8 mouse cellular contexts compared by ENCODE assay signal in genomic region chr10:4347136-4347492, GRCm38 (mm10). TPM values are rescaled to one million over a fixed set of nuclear protein-coding genes. Genes with fewer than 3 reads are reported as not detected.
DNase-seq lines count a peak whose midpoint lies in the region; ATAC-seq lines count a peak whose summit lies in the region.

No protein-coding gene starts in this region.

- no peak overlapping the region for H3K9ac ChIP-seq in kidney, embryonic 15.5 days
- no peak overlapping the region for H3K9ac ChIP-seq in embryonic facial prominence, embryonic 15.5 days
- H3K9ac ChIP-seq in intestine, embryonic 15.5 days: peak overlapping the region; percentile 42; the same call in 1 of the 2 replicates
- H3K9ac ChIP-seq in midbrain, embryonic 15.5 days: no peak overlapping the region

- no peaks in the 10 kb centered on the region for H3K36me3 ChIP-seq in kidney, embryonic 15.5 days
- no peaks in the 10 kb centered on the region for H3K36me3 ChIP-seq in embryonic facial prominence, embryonic 15.5 days
- H3K36me3 ChIP-seq in intestine, embryonic 15.5 days: no peaks in the 10 kb centered on the region
- no peaks in the 10 kb centered on the region for H3K36me3 ChIP-seq in midbrain, embryonic 15.5 days (replicated peaks)

- peak overlapping the region; percentile 61 for H3K4me2 ChIP-seq in kidney, embryonic 15.5 days
- H3K4me2 ChIP-seq in embryonic facial prominence, embryonic 15.5 days (replicated peaks): peak overlapping the region; percentile 69
- peak overlapping the region; percentile 69 for H3K4me2 ChIP-seq in intestine, embryonic 15.5 days (replicated peaks)
- H3K4me2 ChIP-seq in midbrain, embryonic 15.5 days: peak overlapping the region; percentile 53

- no peaks in the 10 kb centered on the region for H3K27me3 ChIP-seq in kidney, embryonic 15.5 days
- no peaks in the 10 kb centered on the region for H3K27me3 ChIP-seq in embryonic facial prominence, embryonic 15.5 days
- no peaks in the 10 kb centered on the region for H3K27me3 ChIP-seq in intestine, embryonic 15.5 days (replicated peaks)
- H3K27me3 ChIP-seq in midbrain, embryonic 15.5 days (replicated peaks): no peaks in the 10 kb centered on the region

- peak overlapping the region; percentile 30; the same call in 1 of the 2 replicates for H3K4me3 ChIP-seq in kidney, embryonic 15.5 days (replicated peaks)
- peak overlapping the region; percentile 41 for H3K4me3 ChIP-seq in embryonic facial prominence, embryonic 15.5 days (replicated peaks)
- no peak overlapping the region for H3K4me3 ChIP-seq in intestine, embryonic 15.5 days (replicated peaks)
- H3K4me3 ChIP-seq in midbrain, embryonic 15.5 days: no peak overlapping the region

- peaks cover 14% of the 10 kb centered on the region for H3K4me1 ChIP-seq in kidney, embryonic 15.5 days
- peaks cover 12% of the 10 kb centered on the region; the same call in 1 of the 2 replicates for H3K4me1 ChIP-seq in embryonic facial prominence, embryonic 15.5 days
- H3K4me1 ChIP-seq in intestine, embryonic 15.5 days (replicated peaks): peaks cover 9% of the 10 kb centered on the region; the same call in 1 of the 2 replicates
- H3K4me1 ChIP-seq in midbrain, embryonic 15.5 days: peaks cover 5% of the 10 kb centered on the region

- 56% methylated on average over 4 of the region's 4 CpGs for WGBS in kidney, embryonic 15.5 days
- WGBS in embryonic facial prominence, embryonic 15.5 days: 61% methylated on average over 4 of the region's 4 CpGs
- WGBS in intestine, embryonic 15.5 days: 55% methylated on average over 4 of the region's 4 CpGs
- WGBS in midbrain, embryonic 15.5 days: 72% methylated on average over 4 of the region's 4 CpGs

- peak overlapping the region; percentile 41; the same call in 1 of the 2 replicates for H3K27ac ChIP-seq in kidney, embryonic 15.5 days
- H3K27ac ChIP-seq in embryonic facial prominence, embryonic 15.5 days (replicated peaks): no peak overlapping the region
- H3K27ac ChIP-seq in intestine, embryonic 15.5 days: no peak overlapping the region
- no peak overlapping the region for H3K27ac ChIP-seq in midbrain, embryonic 15.5 days

- ATAC-seq in kidney, embryonic 15.5 days (replicated peaks; ENCODE audit: low FRiP score): peak; percentile 55; the same call in 1 of the 2 replicates
- ATAC-seq in embryonic facial prominence, embryonic 15.5 days (ENCODE audit: insufficient number of reproducible peaks, low FRiP score, low TSS enrichment, low read depth): peak; percentile 13; the same call in 1 of the 2 replicates
- peak; percentile 61 for ATAC-seq in intestine, embryonic 15.5 days
- peak; percentile 70 for ATAC-seq in midbrain, embryonic 15.5 days (replicated peaks)

- H3K9me3 ChIP-seq in kidney, embryonic 15.5 days (replicated peaks): no peaks in the 10 kb centered on the region
- no peaks in the 10 kb centered on the region for H3K9me3 ChIP-seq in embryonic facial prominence, embryonic 15.5 days (replicated peaks)
- no peaks in the 10 kb centered on the region for H3K9me3 ChIP-seq in intestine, embryonic 15.5 days
- H3K9me3 ChIP-seq in midbrain, embryonic 15.5 days: no peaks in the 10 kb centered on the region

- no peak for DNase-seq in kidney, adult 8-10 months
- no peak for DNase-seq in cerebellum, adult 11 months
- DNase-seq in urinary bladder, adult 2 months (ENCODE audit: low spot score): no peak
- no peak for DNase-seq in adrenal gland, postnatal 14 days

RNA-seq across cellular contexts. Expression of gene Zbtb2, which starts 40.8 kb away (rescaled TPM):
- polyA plus RNA-seq in kidney, embryonic 15.5 days (2015; fragmentation: Nextera tagmentation; extraction: Ambion mirVana): 17.8 and 17.9 TPM in 2 replicates
- polyA plus RNA-seq in embryonic facial prominence, embryonic 15.5 days (2015; fragmentation: Nextera tagmentation; extraction: Ambion mirVana): 12.9 and 13.7 TPM in 2 replicates
- polyA plus RNA-seq in intestine, embryonic 15.5 days (2015; fragmentation: Nextera tagmentation; extraction: Ambion mirVana): 11.7 and 12.0 TPM in 2 replicates
- 16.5 and 16.6 TPM in 2 replicates for polyA plus RNA-seq in midbrain, embryonic 15.5 days (2015; fragmentation: Nextera tagmentation; extraction: Ambion mirVana)
- 8.4 and 9.6 TPM in 2 replicates for polyA plus RNA-seq in urinary bladder, adult 2 months (2012; rRNA removed)
- total RNA-seq in adrenal gland, postnatal 14 days (2021): 11.7 and 12.3 TPM in 2 replicates

Comparison
In these comparisons a context has a peak if more than half of its experiments do, and no peak if none do; other contexts are left out.
1. ATAC-seq: peak in every context shown above with its lines; median percentile 70 in midbrain, embryonic 15.5 days; 61 in intestine, embryonic 15.5 days; 55 in kidney, embryonic 15.5 days; 13 in embryonic facial prominence, embryonic 15.5 days.
2. H3K4me3 ChIP-seq: peak in kidney, embryonic 15.5 days (single experiment) and embryonic facial prominence, embryonic 15.5 days (single experiment); none in intestine, embryonic 15.5 days (single experiment) and midbrain, embryonic 15.5 days (single experiment).
3. Peak in every context shown above with its lines, with median percentiles within 50 percentile points of each other: H3K4me2 ChIP-seq.